Mouse (Mus musculus): ENCODE measurements at regions not wholly inside any gene's neighbourhood (a gene's known extent, or its start where the extent isn't known, plus 50 kb on each side); places are given as distances from the start of the nearest gene placed in this dataset.

DNA sequence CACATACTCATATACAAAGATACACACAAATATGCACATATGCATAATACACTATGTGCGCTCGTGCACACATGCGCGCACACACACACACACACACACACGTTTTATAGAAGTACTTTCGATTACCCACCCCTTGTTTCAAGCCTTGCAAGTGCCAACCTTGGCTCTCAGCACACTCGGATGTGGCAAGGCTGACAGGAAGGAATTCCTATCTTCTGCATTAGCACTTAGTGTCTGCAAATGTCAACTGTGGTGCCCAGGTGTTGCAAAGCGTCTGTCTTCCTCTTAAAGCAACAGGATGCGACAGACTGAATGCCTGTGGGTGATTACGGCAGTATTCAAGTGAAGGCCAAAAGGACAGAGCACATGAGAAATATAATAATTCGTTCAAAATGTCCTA, 233.3 kb downstream of the Sox4 start:
- TF ChIP-seq ZC3H11A (IDR thresholded peaks at IDR 0.05; ENCODE audit: low read depth, low read length) (no peak), MYC (IDR thresholded peaks at IDR 0.05; ENCODE audit: low read depth, low read length) (no peak), NELFE (IDR thresholded peaks at IDR 0.05; ENCODE audit: low read depth, low read length) (no peak), RCOR1 (IDR thresholded peaks at IDR 0.05; ENCODE audit: low read depth, low read length) (no peak), ELF1 (IDR thresholded peaks at IDR 0.05; ENCODE audit: low read depth, low read length) (no peak), TCF12 (IDR thresholded peaks at IDR 0.05; ENCODE audit: low read depth, low read length) (no peak), CHD1 (IDR thresholded peaks at IDR 0.05; ENCODE audit: low read depth, low read length) (no peak), MAX (IDR thresholded peaks at IDR 0.05; ENCODE audit: low read length) (no peak), ETS1 (IDR thresholded peaks at IDR 0.05; ENCODE audit: low read depth, low read length) (no peak), POLR2A (IDR thresholded peaks at IDR 0.05; ENCODE audit: control insufficient read depth in 1 of 2, insufficient read depth in 1 of 2, low read depth in 1 of 2, low read length in 2 of 2, poor library complexity in 1 of 2) (no peak), POLR2AphosphoS2 (IDR thresholded peaks at IDR 0.05; ENCODE audit: low read length) (no peak), TAL1 (IDR thresholded peaks at IDR 0.05; ENCODE audit: low read length) (no peak)
- H3K9me3 ChIP-seq (replicated peaks; ENCODE audit: insufficient read depth, low read length) = no peaks in the 10 kb centered on the region
- no peak for DNase-seq (ENCODE audit: low read depth, low spot score)
- H3K4me1 ChIP-seq (ENCODE audit: control insufficient read depth in 1 of 2, insufficient read depth in 2 of 2, low read length in 2 of 2) = no peaks in the 10 kb centered on the region
- H3K4me3 ChIP-seq (ENCODE audit: control insufficient read depth in 1 of 2, insufficient read depth in 1 of 2, low read depth in 2 of 2, low read length in 2 of 2) = no peak overlapping the region
- no peaks in the 10 kb centered on the region for H3K27me3 ChIP-seq (ENCODE audit: control insufficient read depth in 1 of 2, insufficient read depth in 2 of 2, low read length in 2 of 2)
- no peaks in the 10 kb centered on the region for H3K79me2 ChIP-seq (ENCODE audit: control insufficient read depth, insufficient read depth, low read length, poor library complexity)
- no peak overlapping the region for H3K9ac ChIP-seq (ENCODE audit: control insufficient read depth, low read depth, low read length, poor library complexity, severe bottlenecking)
- H3K36me3 ChIP-seq (ENCODE audit: control insufficient read depth in 1 of 2, insufficient read depth in 2 of 2, low read length in 2 of 2) = no peaks in the 10 kb centered on the region
- no peak overlapping the region for H3K27ac ChIP-seq (ENCODE audit: control insufficient read depth, low read depth, low read length)

DNA sequence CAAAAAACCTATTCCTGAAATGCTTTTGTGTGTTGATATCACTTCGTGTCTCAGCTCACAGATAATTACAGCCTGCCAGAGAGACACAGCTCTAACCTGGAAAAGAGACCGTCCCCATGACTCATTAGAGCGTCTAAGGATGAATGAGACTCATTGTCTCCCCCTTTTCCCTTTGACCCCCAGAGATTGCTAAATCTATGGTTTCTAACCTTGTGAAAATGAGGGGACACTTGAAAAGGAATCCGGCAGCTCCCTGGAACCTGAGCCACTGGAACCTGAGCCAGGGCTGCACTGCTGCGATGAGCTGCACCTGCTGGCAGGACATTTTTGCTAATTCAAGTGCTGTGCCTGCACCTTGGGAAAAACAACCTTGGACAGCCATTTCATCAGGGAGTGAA, 234.6 kb downstream of the Sox4 start:
- TF ChIP-seq SMC3 (IDR thresholded peaks at IDR 0.05; ENCODE audit: low read depth, low read length) = no peak
- no peak for TF ChIP-seq JUND (IDR thresholded peaks at IDR 0.05; ENCODE audit: low read depth, low read length)
- TF ChIP-seq MAX (IDR thresholded peaks at IDR 0.05; ENCODE audit: low read length) = no peak
- no peak for TF ChIP-seq GABPA (IDR thresholded peaks at IDR 0.05; ENCODE audit: low read depth, low read length)
- TF ChIP-seq CHD2 (IDR thresholded peaks at IDR 0.05; ENCODE audit: low read length) = no peak
- no peak for TF ChIP-seq EP300 (IDR thresholded peaks at IDR 0.05; ENCODE audit: low read depth in 1 of 2, low read length in 2 of 2)
- TF ChIP-seq RAD21 (IDR thresholded peaks at IDR 0.05; ENCODE audit: low read depth, low read length) = no peak
- TF ChIP-seq TBP (IDR thresholded peaks at IDR 0.05; ENCODE audit: low read depth, low read length) = no peak
- TF ChIP-seq GATA1 (IDR thresholded peaks at IDR 0.05; ENCODE audit: low read depth, low read length) = no peak
- TF ChIP-seq RCOR1 (IDR thresholded peaks at IDR 0.05; ENCODE audit: low read depth, low read length) = no peak
- TF ChIP-seq ZC3H11A (IDR thresholded peaks at IDR 0.05; ENCODE audit: low read depth, low read length) = no peak
- no peak for TF ChIP-seq NELFE (IDR thresholded peaks at IDR 0.05; ENCODE audit: low read depth, low read length)
- TF ChIP-seq MAZ (IDR thresholded peaks at IDR 0.05; ENCODE audit: low read depth, low read length) = no peak
- TF ChIP-seq TAL1 (IDR thresholded peaks at IDR 0.05; ENCODE audit: low read length) = no peak
- no peak for TF ChIP-seq MXI1 (IDR thresholded peaks at IDR 0.05; ENCODE audit: low read depth, low read length)
- no peak for TF ChIP-seq KAT2A (conservative IDR thresholded peaks at IDR 0.05; ENCODE audit: low read depth, low read length)
- TF ChIP-seq POLR2A (IDR thresholded peaks at IDR 0.05; ENCODE audit: control insufficient read depth in 1 of 2, insufficient read depth in 1 of 2, low read depth in 1 of 2, low read length in 2 of 2, poor library complexity in 1 of 2) = no peak
- no peaks in the 10 kb centered on the region for H3K4me1 ChIP-seq (ENCODE audit: control insufficient read depth in 1 of 2, insufficient read depth in 2 of 2, low read length in 2 of 2)
- H3K9me3 ChIP-seq (replicated peaks; ENCODE audit: insufficient read depth, low read length) = no peaks in the 10 kb centered on the region
- no peak overlapping the region for H3K27ac ChIP-seq (ENCODE audit: control insufficient read depth, low read depth, low read length)
- no peaks in the 10 kb centered on the region for H3K79me2 ChIP-seq (ENCODE audit: control insufficient read depth, insufficient read depth, low read length, poor library complexity)
- no peak overlapping the region for H3K4me3 ChIP-seq (ENCODE audit: control insufficient read depth in 1 of 2, insufficient read depth in 1 of 2, low read depth in 2 of 2, low read length in 2 of 2)
- no peaks in the 10 kb centered on the region for H3K27me3 ChIP-seq (ENCODE audit: control insufficient read depth in 1 of 2, insufficient read depth in 2 of 2, low read length in 2 of 2)
- H3K9ac ChIP-seq (ENCODE audit: control insufficient read depth, low read depth, low read length, poor library complexity, severe bottlenecking) = no peak overlapping the region
- no peaks in the 10 kb centered on the region for H3K36me3 ChIP-seq (ENCODE audit: control insufficient read depth in 1 of 2, insufficient read depth in 2 of 2, low read length in 2 of 2)
- DNase-seq (ENCODE audit: low read depth, low spot score) = no peak

All from MEL (cell line).